Mouse (Mus musculus) liver, embryonic 12.5 days (tissue): ENCODE measurements around the gene Ptpn6. TPM values are rescaled to one million over a fixed set of nuclear protein-coding genes. Genes with fewer than 3 reads are reported as not detected.
A peak's percentile ranks its signal among the peaks of the same experiment; 100 is the strongest.
"Not testable (repeated sequence)": the region's sequence is repeated elsewhere in the genome, so short reads cannot be mapped to it uniquely, and the experiment has no call there.

Experiments
- ATAC-seq: fragments of 200-750 bp; cut with Nextera tagmentation; 2 replicates; pipeline ENCODE4 v1.8.0; 2017; ENCODE audit warnings: moderate number of reproducible peaks, mild to moderate bottlenecking, moderate library complexity
- H3K27ac ChIP-seq: fragments of 300-500 bp; sonication (generic); 2 replicates; pipeline ENCODE4 v1.5.1; 2016; ENCODE audit warnings: mild to moderate bottlenecking
- H3K27me3 ChIP-seq: fragments of 300-500 bp; sonication (generic); replicated peaks from 2 replicates; pipeline ENCODE4 v1.6.1; 2016; ENCODE audit warnings: mild to moderate bottlenecking, moderate library complexity
- H3K36me3 ChIP-seq: fragments of 300-500 bp; sonication (generic); 2 replicates; pipeline ENCODE4 v1.6.1; 2016; ENCODE audit warnings: mild to moderate bottlenecking, moderate library complexity
- H3K4me1 ChIP-seq: fragments of 300-500 bp; sonication (generic); 2 replicates; pipeline ENCODE4 v1.6.1; 2016
- H3K4me2 ChIP-seq: fragments of 300-500 bp; sonication (generic); 2 replicates; pipeline ENCODE4 v1.6.1; 2016; ENCODE audit warnings: mild to moderate bottlenecking, moderate library complexity
- H3K4me3 ChIP-seq: fragments of 300-500 bp; sonication (generic); 2 replicates; pipeline ENCODE4 v1.5.1; 2016; ENCODE audit warnings: mild to moderate bottlenecking, moderate library complexity
- H3K9ac ChIP-seq: fragments of 300-500 bp; sonication (generic); 2 replicates; pipeline ENCODE4 v1.6.1; 2016; ENCODE audit warnings: mild to moderate bottlenecking, moderate library complexity
- H3K9me3 ChIP-seq: fragments of 300-500 bp; sonication (generic); replicated peaks from 2 replicates; pipeline ENCODE4 v1.6.1; 2016; ENCODE audit warnings: mild to moderate bottlenecking, moderate library complexity
- WGBS: fragments of 180-500 bp; shearing (Covaris S2); methylation state at CpG from one replicate; pipeline ENCODE4 v1.1.7; 2016; ENCODE audit not compliant: insufficient replicate concordance; 5-methylcytosine and 5-hydroxymethylcytosine counted together
- polyA plus RNA-seq: library from polyadenylated mRNA; unstranded; fragments of >200 nt; fragmentation: Nextera tagmentation; extraction: Ambion mirVana; gene quantifications from 2 replicates; pipeline ENCODE4 v1.2.1, GENCODE M21; 2016

Gene Ptpn6
- polyA plus RNA-seq, 1 experiment from 2014 or later = 30.8 TPM

- Histone ChIP-seq H3K9me3 (no peaks in the 10 kb centered on the region), H3K27ac (peak overlapping the region; percentile 36; the same call in 1 of the 2 replicates), H3K27me3 (no peaks in the 10 kb centered on the region), H3K9ac (no peak overlapping the region), H3K4me2 (no peak overlapping the region), H3K4me3 (no peak overlapping the region), H3K36me3 (peaks cover 12% of the 10 kb centered on the region), H3K4me1 (peaks cover 71% of the 10 kb centered on the region)
- WGBS = 60% methylated on average over 8 of the region's 8 CpGs
- ATAC-seq = no peak
These were observed 50.3 kb downstream of the Ptpn6 start for GRCm38 (mm10) chr6:124688151-124688758.

DNA sequence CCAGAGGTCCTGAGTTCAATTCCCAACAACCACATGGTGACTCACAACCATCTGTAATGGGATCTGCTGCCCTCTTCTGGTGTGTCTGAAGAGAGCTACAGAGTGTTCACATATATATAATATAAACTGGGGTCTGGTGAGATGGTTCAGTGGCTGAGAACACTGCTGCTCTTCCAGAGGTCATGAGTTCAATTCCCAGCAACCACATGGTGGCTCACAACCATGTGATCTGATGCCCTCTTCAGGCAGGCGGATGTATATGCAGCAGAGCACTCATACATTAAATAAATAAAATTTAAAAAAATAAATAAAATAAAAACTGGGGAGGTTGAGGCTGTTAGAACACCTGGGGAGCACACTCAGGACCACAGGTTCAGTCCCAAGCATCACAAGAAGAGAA, 51.9 kb downstream of the Ptpn6 start:
- Histone ChIP-seq H3K4me1 (peaks cover 73% of the 10 kb centered on the region), H3K4me2 (peak overlapping the region; percentile 19; the same call in 1 of the 2 replicates), H3K36me3 (peaks cover 11% of the 10 kb centered on the region)
- not testable (repeated sequence) for H3K27me3 ChIP-seq, H3K9me3 ChIP-seq, H3K4me3 ChIP-seq, H3K27ac ChIP-seq, ATAC-seq, H3K9ac ChIP-seq
- WGBS = 58% methylated on average over 1 of the region's 1 CpGs

GRCm38 (mm10) chr6:124685606-124686386, 52.7 kb downstream of the Ptpn6 start:
- Histone ChIP-seq H3K27ac (peak overlapping the region; percentile 45), H3K4me3 (no peak overlapping the region), H3K4me1 (peaks cover 78% of the 10 kb centered on the region), H3K36me3 (peaks cover 15% of the 10 kb centered on the region), H3K27me3 (no peaks in the 10 kb centered on the region), H3K9ac (0 out of 2 replicates have a peak overlapping the region, but pooled peaks have one; percentile 8), H3K9me3 (no peaks in the 10 kb centered on the region), H3K4me2 (peak overlapping the region; percentile 19)
- 34% methylated on average over 12 of the region's 12 CpGs for WGBS
- peak; percentile 38 for ATAC-seq

DNA sequence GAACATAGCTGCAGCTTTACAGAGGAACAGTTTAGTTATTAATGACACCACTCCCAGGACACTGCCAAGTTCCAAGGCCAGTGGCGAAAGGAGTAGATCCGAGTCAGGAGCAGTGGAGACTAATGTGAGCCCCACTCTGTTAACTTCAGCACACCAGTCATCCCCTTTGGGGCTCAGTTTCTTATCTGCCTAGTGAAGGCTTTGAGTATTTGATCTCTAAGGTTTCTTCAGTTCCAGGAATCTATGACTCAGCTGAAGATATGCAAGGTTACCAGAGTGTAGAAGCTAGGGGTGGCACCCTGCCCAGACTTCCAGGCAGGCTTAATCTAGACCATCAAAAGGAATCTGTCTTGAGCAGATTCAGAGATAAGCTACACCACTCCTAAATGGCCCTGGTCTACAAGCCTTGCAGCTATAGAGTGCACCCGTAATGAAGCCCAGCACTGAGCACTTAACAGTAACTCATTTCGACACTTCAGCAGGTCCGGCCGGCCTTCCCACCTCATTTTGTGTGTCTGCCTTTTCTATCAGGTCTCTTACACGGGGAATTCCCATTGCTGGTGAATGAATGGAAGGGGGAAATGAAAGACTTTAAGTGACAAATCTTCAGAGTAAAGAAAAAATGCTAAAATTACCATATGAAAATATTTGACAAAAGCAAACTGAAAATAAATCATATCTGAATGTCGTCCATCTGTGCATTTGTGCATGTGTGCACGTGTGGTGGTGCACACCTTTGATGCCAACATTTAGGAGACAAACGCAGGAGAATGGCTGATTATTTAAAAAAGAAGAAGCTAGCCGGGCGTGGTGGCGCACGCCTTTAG, 54.7 kb downstream of the Ptpn6 start:
- H3K4me2 ChIP-seq = peak overlapping the region; percentile 51

GRCm38 (mm10) chr6:124682291-124682690, 56.2 kb downstream of the Ptpn6 start:
- Histone ChIP-seq H3K4me1 (peaks cover 75% of the 10 kb centered on the region), H3K36me3 (peaks cover 21% of the 10 kb centered on the region)
- H3K4me3 ChIP-seq, H3K27ac ChIP-seq, H3K9ac ChIP-seq, H3K9me3 ChIP-seq, ATAC-seq, H3K4me2 ChIP-seq, H3K27me3 ChIP-seq: not testable (repeated sequence)
- WGBS = 65% methylated on average over 6 of the region's 6 CpGs

More for the DNA sequence above, 54.7 kb downstream of the Ptpn6 start:
- H3K9me3 ChIP-seq = no peaks in the 10 kb centered on the region
- H3K36me3 ChIP-seq = peaks cover 22% of the 10 kb centered on the region
- peak overlapping the region; percentile 73 for H3K27ac ChIP-seq
- WGBS = 61% methylated on average over 14 of the region's 14 CpGs
- no peaks in the 10 kb centered on the region for H3K27me3 ChIP-seq
- peak; percentile 90 for ATAC-seq
- peaks cover 73% of the 10 kb centered on the region for H3K4me1 ChIP-seq
- H3K9ac ChIP-seq = 0 out of 2 replicates have a peak overlapping the region, but pooled peaks have one; percentile 32
- peak overlapping the region; percentile 8; the same call in 1 of the 2 replicates for H3K4me3 ChIP-seq

DNA sequence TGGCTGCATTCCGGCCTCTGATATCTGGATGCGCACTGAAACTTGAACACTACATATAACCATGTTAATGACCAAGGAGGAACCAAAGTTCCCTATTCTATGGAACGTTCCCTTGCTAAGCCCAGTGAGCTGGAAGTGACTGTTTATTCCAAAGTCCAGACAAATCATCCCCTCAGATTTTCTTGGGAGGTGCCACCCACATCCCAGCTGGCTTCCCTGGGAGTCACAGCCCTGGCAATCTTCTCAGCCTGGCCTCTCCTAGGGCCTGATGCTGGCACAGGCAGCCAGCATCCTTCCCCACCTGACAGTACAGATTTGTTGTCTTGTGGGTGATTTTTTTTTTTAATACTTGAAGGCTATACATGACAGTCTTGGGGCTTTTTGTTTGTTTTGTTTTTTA, 59.0 kb downstream of the Ptpn6 start:
- Histone ChIP-seq H3K4me2 (no peak overlapping the region), H3K9ac (no peak overlapping the region), H3K4me3 (no peak overlapping the region), H3K27ac (no peak overlapping the region), H3K27me3 (no peaks in the 10 kb centered on the region), H3K4me1 (peaks cover 59% of the 10 kb centered on the region), H3K36me3 (peaks cover 27% of the 10 kb centered on the region), H3K9me3 (no peaks in the 10 kb centered on the region)
- no peak for ATAC-seq
- 89% methylated on average over 3 of the region's 3 CpGs for WGBS

DNA sequence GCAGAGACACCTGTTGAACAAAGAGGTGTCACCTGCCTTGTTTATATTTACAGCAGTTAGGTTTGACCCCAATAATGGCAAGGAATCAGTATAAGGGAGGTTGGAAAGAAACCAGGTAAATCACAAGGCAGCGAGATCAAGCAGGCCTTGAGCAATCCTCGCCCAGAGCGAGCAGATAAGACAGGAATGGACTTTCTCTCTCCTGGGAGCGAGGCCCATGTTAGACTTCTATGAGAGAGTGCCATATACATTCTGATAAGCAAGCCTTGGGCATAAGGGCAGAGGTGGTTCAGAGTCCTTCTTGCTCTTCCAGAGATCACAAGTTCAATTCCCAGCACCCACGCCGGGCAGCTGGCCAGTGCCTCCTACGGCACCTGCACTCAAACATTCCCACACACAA, 59.7 kb downstream of the Ptpn6 start:
- no peak for ATAC-seq
- Histone ChIP-seq H3K36me3 (peaks cover 34% of the 10 kb centered on the region), H3K4me1 (peaks cover 59% of the 10 kb centered on the region), H3K9ac (no peak overlapping the region), H3K9me3 (no peaks in the 10 kb centered on the region), H3K27ac (no peak overlapping the region), H3K4me2 (no peak overlapping the region), H3K27me3 (no peaks in the 10 kb centered on the region), H3K4me3 (no peak overlapping the region)
- 84% methylated on average over 7 of the region's 7 CpGs for WGBS

DNA sequence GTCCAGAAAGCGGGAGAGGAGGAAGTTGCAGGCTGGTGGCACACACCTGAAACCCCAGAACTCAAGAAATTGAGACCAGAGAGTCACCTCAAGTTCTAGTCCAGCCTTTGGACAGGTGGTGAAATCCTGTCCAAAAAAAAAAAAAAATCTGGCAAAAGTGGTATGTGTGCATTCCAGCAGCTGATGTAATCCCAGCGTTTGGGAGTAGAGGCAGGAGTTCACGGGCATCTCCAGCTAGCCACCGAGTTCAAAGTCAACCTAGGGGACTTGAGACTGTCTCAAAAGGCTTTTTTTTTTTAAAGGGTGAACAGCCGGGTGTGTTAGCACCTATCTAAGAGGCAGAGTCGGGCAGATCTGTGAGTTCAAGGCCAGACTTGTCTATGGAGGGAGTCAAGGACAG, 62.3 kb downstream of the Ptpn6 start:
- Histone ChIP-seq H3K4me2 (no peak overlapping the region), H3K27ac (no peak overlapping the region), H3K4me1 (peaks cover 56% of the 10 kb centered on the region)

DNA sequence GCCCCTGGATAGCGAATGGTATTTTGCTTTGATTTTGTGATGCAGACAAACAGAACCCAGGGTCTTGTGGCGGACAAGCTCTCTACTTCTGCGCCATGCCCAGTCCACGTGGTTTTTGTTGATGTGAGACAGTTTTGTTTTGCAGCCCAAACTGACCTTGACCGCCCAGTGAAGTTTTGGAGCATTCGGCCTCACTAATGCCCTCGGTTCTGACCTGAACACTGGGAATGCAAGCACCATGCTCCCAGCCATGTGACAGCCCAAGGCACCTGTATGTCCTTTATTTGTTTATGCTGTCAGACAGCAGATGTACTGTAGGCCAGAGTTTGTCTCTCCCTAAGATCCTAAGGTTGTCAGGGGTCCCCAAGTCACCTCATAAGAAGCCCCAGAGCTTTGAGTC, 63.9 kb downstream of the Ptpn6 start:
- H3K27ac ChIP-seq = no peak overlapping the region
- peaks cover 48% of the 10 kb centered on the region for H3K36me3 ChIP-seq
- peaks cover 56% of the 10 kb centered on the region for H3K4me1 ChIP-seq
- H3K4me3 ChIP-seq = no peak overlapping the region
- 86% methylated on average over 7 of the region's 7 CpGs for WGBS
- H3K9ac ChIP-seq = no peak overlapping the region
- H3K4me2 ChIP-seq = no peak overlapping the region
- no peaks in the 10 kb centered on the region for H3K9me3 ChIP-seq
- no peaks in the 10 kb centered on the region for H3K27me3 ChIP-seq
- no peak for ATAC-seq

More for the DNA sequence above, 62.3 kb downstream of the Ptpn6 start:
- H3K9ac ChIP-seq = no peak overlapping the region
- 72% methylated on average over 6 of the region's 6 CpGs for WGBS
- no peaks in the 10 kb centered on the region for H3K9me3 ChIP-seq
- H3K27me3 ChIP-seq = no peaks in the 10 kb centered on the region
- peaks cover 43% of the 10 kb centered on the region for H3K36me3 ChIP-seq
- no peak for ATAC-seq
- H3K4me3 ChIP-seq = no peak overlapping the region

DNA sequence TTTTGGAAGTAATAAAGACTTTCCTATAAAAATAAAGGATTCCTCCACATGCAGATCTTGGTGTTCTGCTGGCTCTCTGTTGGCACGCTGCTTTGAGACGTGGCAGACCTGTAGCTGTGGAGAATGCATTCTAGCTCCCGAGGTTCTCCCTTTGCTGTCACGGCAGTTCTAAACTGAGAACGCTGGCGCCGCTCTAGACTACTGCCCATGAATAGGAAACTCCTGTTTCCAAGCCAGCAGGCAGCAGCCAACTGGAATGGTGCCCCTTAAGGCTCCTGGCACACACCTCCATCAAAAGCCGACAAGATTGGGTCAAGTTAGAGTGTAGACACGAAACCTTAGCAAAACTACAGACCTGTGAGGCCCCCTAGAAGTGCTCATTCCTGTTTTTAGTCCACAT, 64.9 kb downstream of the Ptpn6 start:
- ATAC-seq = no peak
- no peaks in the 10 kb centered on the region for H3K9me3 ChIP-seq
- no peaks in the 10 kb centered on the region for H3K27me3 ChIP-seq
- peaks cover 64% of the 10 kb centered on the region for H3K4me1 ChIP-seq
- H3K27ac ChIP-seq = no peak overlapping the region
- peaks cover 48% of the 10 kb centered on the region for H3K36me3 ChIP-seq
- no peak overlapping the region for H3K4me3 ChIP-seq
- H3K9ac ChIP-seq = no peak overlapping the region; the same call in 1 of the 2 replicates
- WGBS = 87% methylated on average over 9 of the region's 9 CpGs
- H3K4me2 ChIP-seq = no peak overlapping the region

DNA sequence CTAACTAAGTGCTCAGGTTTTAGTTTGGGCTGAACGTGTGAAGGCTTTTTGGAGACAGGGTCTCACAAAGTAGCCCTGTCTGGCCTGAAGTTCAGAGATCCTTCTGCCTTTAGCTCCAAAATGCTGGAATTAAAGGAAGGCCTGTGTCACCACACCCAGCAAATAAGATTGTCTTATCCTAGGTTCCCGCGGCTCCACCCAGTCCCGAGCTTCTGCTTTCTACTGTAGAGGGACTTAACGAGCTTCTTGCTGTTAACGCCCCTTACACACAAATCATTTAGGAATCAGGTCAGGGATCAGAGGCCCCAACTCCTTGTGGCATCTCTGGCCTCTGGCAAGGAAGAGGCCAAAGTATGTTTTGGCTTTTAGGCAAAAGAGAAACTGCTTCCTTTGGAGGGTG, 66.4 kb downstream of the Ptpn6 start:
- Histone ChIP-seq H3K4me2 (peak overlapping the region; percentile 19; the same call in 1 of the 2 replicates), H3K4me1 (peaks cover 55% of the 10 kb centered on the region), H3K4me3 (no peak overlapping the region)

More for the DNA sequence above, 66.4 kb downstream of the Ptpn6 start:
- Histone ChIP-seq H3K36me3 (peaks cover 61% of the 10 kb centered on the region), H3K27ac (no peak overlapping the region), H3K9me3 (no peaks in the 10 kb centered on the region), H3K9ac (no peak overlapping the region), H3K27me3 (no peaks in the 10 kb centered on the region)
- no peak for ATAC-seq
- WGBS = 36% methylated on average over 6 of the region's 6 CpGs
